Mouse (Mus musculus) gastrocnemius, postnatal 36 days (tissue): ENCODE results near the gene Hist1h2be. TPM values are rescaled to one million over a fixed set of nuclear protein-coding genes. Genes with fewer than 3 reads are reported as not detected.
A peak's percentile ranks its signal among the peaks of the same experiment; 100 is the strongest.
"Not testable (repeated sequence)": the region's sequence is repeated elsewhere in the genome, so short reads cannot be mapped to it uniquely, and the experiment has no call there.

Experiments used
- DNase-seq, 2 experiments: peaks; one replicate each; pipeline ENCODE4 v3.0.0; 2022
- intact Hi-C: fragments of 180-260 bp; cut with DNase I; formaldehyde crosslinking; loops from one replicate; pipeline ENCODE4 v1.15.1; 2025
- microRNA-seq, 2 experiments: library from miRNA; unstranded; fragments of <30 nt; microRNA quantifications; one replicate each; pipeline ENCODE4 v1.2.0; 2021
- total RNA-seq, 2 experiments: library from RNA; stranded (reverse); gene quantifications; 2 replicates each; pipeline ENCODE4 v1.2.3; 2021

The Hist1h2be gene
- total RNA-seq, 2 experiments from 2014 or later: 16.6 to 18.7 TPM

DNA sequence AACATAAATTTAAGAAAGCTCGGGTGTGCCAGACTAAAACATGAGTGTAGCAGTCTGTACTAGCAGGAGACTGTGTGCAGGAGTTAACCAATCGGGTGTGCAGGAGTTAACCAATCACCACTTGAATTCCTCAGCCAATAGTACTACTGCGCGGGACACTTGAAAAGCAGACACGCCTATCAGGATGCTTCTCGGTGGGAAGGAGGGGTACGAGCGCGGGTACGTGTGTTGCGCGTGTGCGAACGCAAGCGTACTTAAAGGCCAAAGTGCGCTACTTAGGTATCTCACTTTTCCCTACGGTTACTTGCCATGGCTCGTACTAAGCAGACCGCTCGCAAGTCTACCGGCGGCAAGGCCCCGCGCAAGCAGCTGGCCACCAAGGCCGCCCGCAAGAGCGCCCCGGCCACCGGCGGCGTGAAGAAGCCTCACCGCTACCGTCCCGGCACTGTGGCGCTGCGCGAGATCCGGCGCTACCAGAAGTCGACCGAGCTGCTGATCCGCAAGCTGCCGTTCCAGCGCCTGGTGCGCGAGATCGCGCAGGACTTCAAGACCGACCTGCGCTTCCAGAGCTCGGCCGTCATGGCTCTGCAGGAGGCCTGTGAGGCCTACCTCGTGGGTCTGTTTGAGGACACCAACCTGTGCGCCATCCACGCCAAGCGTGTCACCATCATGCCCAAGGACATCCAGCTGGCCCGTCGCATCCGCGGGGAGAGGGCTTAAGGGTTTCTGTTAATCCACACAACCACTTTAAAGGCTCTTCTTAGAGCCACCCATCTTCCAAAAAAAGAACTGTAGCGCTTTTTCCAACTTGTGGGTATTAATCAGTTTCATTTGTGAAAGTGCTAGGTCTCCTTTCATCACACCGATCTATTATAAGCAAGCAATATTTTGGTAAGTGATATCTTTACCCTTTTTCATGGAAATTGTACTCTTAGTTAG lies 85.5 kb downstream of the Hist1h2be start, which contains the start of gene Hist1h3g:
Gene Hist1h3g, plus strand, starts transcription at position 286 of the 939 bp plus-strand sequence.
- peak; percentile 57 to 70 for DNase-seq

DNA sequence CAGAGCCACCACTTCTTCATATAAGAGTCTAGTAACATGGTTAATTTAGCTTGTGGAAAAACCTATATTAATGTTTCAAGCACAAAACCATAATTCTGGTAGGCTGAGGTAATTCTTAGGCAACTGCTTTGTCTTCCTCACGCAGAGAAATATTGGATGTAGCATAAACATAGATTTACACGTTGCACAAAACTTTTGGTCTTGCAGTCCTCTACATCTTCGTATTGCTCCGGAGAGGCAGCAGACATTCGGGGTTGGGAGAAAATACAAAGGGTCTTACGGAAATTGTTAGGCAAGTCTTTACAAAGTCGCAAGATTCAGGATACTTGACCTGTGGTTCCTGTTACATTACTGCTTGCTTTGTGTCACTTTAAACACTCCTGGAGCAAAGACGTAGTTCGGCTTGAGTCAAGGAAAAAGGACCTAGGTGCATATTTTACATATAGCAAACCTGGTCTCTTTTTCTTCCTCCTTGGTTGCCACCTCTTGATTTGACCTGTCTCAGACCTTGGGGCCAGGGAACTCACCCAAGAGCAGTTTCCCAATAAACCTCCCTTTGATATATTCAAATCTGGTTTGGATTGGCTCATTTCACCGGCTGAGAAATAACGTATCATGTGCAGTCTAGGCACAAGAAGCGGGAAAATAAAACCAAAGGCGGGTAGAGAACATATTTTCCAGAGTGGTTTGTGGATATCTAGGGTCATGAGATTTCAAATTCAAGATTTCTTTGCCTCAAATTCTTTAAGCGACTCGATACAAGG lies 86.4 kb downstream of the Hist1h2be start:
- intact Hi-C loops: no loop called here
- no peak for DNase-seq

More for the DNA sequence above, 85.5 kb downstream of the Hist1h2be start, which contains the start of gene Hist1h3g:
- intact Hi-C loops: not testable (repeated sequence)

Small RNA genes within 50 kb of the gene (microRNA-seq; reads per million reads assigned to microRNA genes)
- gene Gm44297: 0 reads per million in 2 experiments
- gene Gm44359: 0 reads per million in 2 experiments
- gene Gm44394: 0 reads per million in 2 experiments

Other genes with a start within 250 kb of the Hist1h2be start
- gene Abt1, start 197.3 kb downstream of the Hist1h2be start, total RNA-seq: 1 to 10 TPM; 3.2 to 3.3 TPM
- gene Btn1a1, start 155.2 kb downstream of the Hist1h2be start, total RNA-seq: not detected
- not detected for gene Btn2a2, start 132.3 kb downstream of the Hist1h2be start, total RNA-seq
- gene Hist1h4h, start 90.1 kb downstream of the Hist1h2be start, total RNA-seq: 100 to 1,000 TPM; 130 to 153 TPM
- gene Hist1h2af, start 87.2 kb downstream of the Hist1h2be start, total RNA-seq: 10 to 100 TPM in 1 of 2 experiments, 1 to 10 TPM in 1; 7.7 to 11.5 TPM
- gene Hist1h3g, start 85.7 kb downstream of the Hist1h2be start, total RNA-seq: 1 to 10 TPM; 2.8 to 5.0 TPM
- gene Hist1h2bh, start 77.7 kb downstream of the Hist1h2be start, total RNA-seq: 1 to 10 TPM; 1.7 to 2.1 TPM
- 1 to 10 TPM; 5.5 to 6.4 TPM for gene Hist1h3f, start 77.1 kb downstream of the Hist1h2be start, total RNA-seq
- 10 to 100 TPM; 12.5 to 22.4 TPM for gene Hist1h4f, start 69.5 kb downstream of the Hist1h2be start, total RNA-seq
- 1 to 10 TPM; 1.6 to 2.0 TPM for gene Hist1h1d, start 67.9 kb downstream of the Hist1h2be start, total RNA-seq
- 10 to 100 TPM; 11.9 to 17.0 TPM for gene Hist1h3e, start 58.8 kb downstream of the Hist1h2be start, total RNA-seq
- 1 to 10 TPM; 1.6 to 2.8 TPM for gene Hist1h2ae, start 49.9 kb downstream of the Hist1h2be start, total RNA-seq
- gene Hist1h2bg, start 49.7 kb downstream of the Hist1h2be start, total RNA-seq: 10 to 100 TPM; 15.3 to 21.1 TPM
- gene Hist1h2bf, start 46.9 kb downstream of the Hist1h2be start, total RNA-seq: 1 to 10 TPM; 7.5 to 8.5 TPM
- 1 to 10 TPM; 1.2 to 2.2 TPM for gene Hist1h2ad, start 46.7 kb downstream of the Hist1h2be start, total RNA-seq
- 1 to 10 TPM; 2.8 to 4.8 TPM for gene Hist1h3d, start 45.4 kb downstream of the Hist1h2be start, total RNA-seq
- gene Hist1h4d, start 39.5 kb downstream of the Hist1h2be start, total RNA-seq: 10 to 100 TPM; 39.6 to 39.7 TPM
- gene Hist1h1e, start 1.4 kb upstream of the Hist1h2be start, total RNA-seq: 10 to 100 TPM; 42.9 to 50.8 TPM
- 1 to 10 TPM; 1.3 to 1.4 TPM for gene Hist1h2ac, start 62.8 kb upstream of the Hist1h2be start, total RNA-seq
- gene Hist1h2bc, start 63.1 kb upstream of the Hist1h2be start, total RNA-seq: 10 to 100 TPM; 65.6 to 72.3 TPM
- not detected for gene Hist1h1t, start 74.7 kb upstream of the Hist1h2be start, total RNA-seq
- 10 to 100 TPM; 62.8 to 75.7 TPM for gene Hist1h4c, start 77.3 kb upstream of the Hist1h2be start, total RNA-seq
- gene Hfe, start 89.7 kb upstream of the Hist1h2be start, total RNA-seq: 10 to 100 TPM; 17.6 to 27.0 TPM
- 100 to 1,000 TPM; 188 to 225 TPM for gene Hist1h1c, start 117.7 kb upstream of the Hist1h2be start, total RNA-seq
- 1 to 10 TPM; 4.5 to 4.6 TPM for gene Hist1h3c, start 124.5 kb upstream of the Hist1h2be start, total RNA-seq
- 1 to 10 TPM; 5.1 to 7.0 TPM for gene Hist1h2bb, start 125.6 kb upstream of the Hist1h2be start, total RNA-seq
- gene Hist1h2ab, start 130.0 kb upstream of the Hist1h2be start, total RNA-seq: 10 to 100 TPM in 1 of 2 experiments, 1 to 10 TPM in 1; 9.4 to 10.3 TPM
- 10 to 100 TPM; 14.2 to 14.3 TPM for gene Hist1h3b, start 131.1 kb upstream of the Hist1h2be start, total RNA-seq
- 1 to 10 TPM; 5.8 to 8.4 TPM for gene Hist1h4b, start 135.9 kb upstream of the Hist1h2be start, total RNA-seq
- 1 to 10 TPM; 6.4 to 7.2 TPM for gene Hist1h4a, start 140.1 kb upstream of the Hist1h2be start, total RNA-seq
- 10 to 100 TPM in 1 of 2 experiments, 1 to 10 TPM in 1; 9.9 to 14.4 TPM for gene Hist1h3a, start 141.3 kb upstream of the Hist1h2be start, total RNA-seq
- gene Hist1h1a, start 142.5 kb upstream of the Hist1h2be start, total RNA-seq: 1 to 10 TPM; 5.6 to 7.4 TPM
- not detected for gene Trim38, start 148.8 kb upstream of the Hist1h2be start, total RNA-seq
- not detected for gene Slc17a2, start 185.9 kb upstream of the Hist1h2be start, total RNA-seq
- not detected for gene Slc17a3, start 218.3 kb upstream of the Hist1h2be start, total RNA-seq
- not detected for gene Slc17a1, start 246.6 kb upstream of the Hist1h2be start, total RNA-seq